Mouse (Mus musculus): ENCODE results near the gene Unc5cl. TPM values are rescaled to one million over a fixed set of nuclear protein-coding genes. Genes with fewer than 3 reads are reported as not detected.

Gene Unc5cl
- polyA plus RNA-seq, 2 experiments = 3.0 to 4.8 TPM

GRCm38 (mm10) chr17:48542733-48543132 lies 88.0 kb downstream of the Unc5cl start:
- TF ChIP-seq EP300 (IDR thresholded peaks at IDR 0.05; ENCODE audit: low read depth) = no peak
- TF ChIP-seq CTCF (IDR thresholded peaks at IDR 0.05; ENCODE audit: low read depth) = no peak
- DNase-seq (ENCODE audit: low read depth in 3 of 3, low spot score in 3 of 3) (no peak), ATAC-seq (ENCODE audit: insufficient read depth) (no peak)
- 67% methylated on average over 11 of the region's 11 CpGs for WGBS (ENCODE audit: insufficient replicate concordance)
- no peak overlapping the region for H3K4me3 ChIP-seq (ENCODE audit: insufficient read depth in 1 of 2, low read depth in 2 of 2, low read length in 2 of 2)
- no peaks in the 10 kb centered on the region for H3K36me3 ChIP-seq (replicated peaks; ENCODE audit: control insufficient read depth, insufficient read depth, low read depth)
- H3K27me3 ChIP-seq (ENCODE audit: control insufficient read depth, insufficient read depth, low read length) = no peaks in the 10 kb centered on the region
- no peak overlapping the region for H3K4me2 ChIP-seq (ENCODE audit: low read depth)
- no peaks in the 10 kb centered on the region for H3K4me1 ChIP-seq (replicated peaks; ENCODE audit: control insufficient read depth in 2 of 2, insufficient read depth in 2 of 2, low read length in 1 of 2)
- H3K9me3 ChIP-seq (ENCODE audit: control insufficient read depth, low read length) = no peaks in the 10 kb centered on the region
- H3K27ac ChIP-seq = no peak overlapping the region
- H3K9ac ChIP-seq (replicated peaks) = no peak overlapping the region

GRCm38 (mm10) chr17:48543301-48543765 lies 88.6 kb downstream of the Unc5cl start:
- DNase-seq (ENCODE audit: low read depth in 3 of 3, low spot score in 3 of 3) (no peak), ATAC-seq (ENCODE audit: insufficient read depth) (no peak)
- 66% methylated on average over 15 of the region's 15 CpGs for WGBS (ENCODE audit: insufficient replicate concordance)
- Histone ChIP-seq H3K4me2 (ENCODE audit: low read depth) (no peak overlapping the region), H3K4me3 (ENCODE audit: insufficient read depth in 1 of 2, low read depth in 2 of 2, low read length in 2 of 2) (no peak overlapping the region), H3K27ac (no peak overlapping the region), H3K4me1 (replicated peaks; ENCODE audit: control insufficient read depth in 2 of 2, insufficient read depth in 2 of 2, low read length in 1 of 2) (no peaks in the 10 kb centered on the region), H3K9me3 (ENCODE audit: control insufficient read depth, low read length) (no peaks in the 10 kb centered on the region), H3K36me3 (replicated peaks; ENCODE audit: control insufficient read depth, insufficient read depth, low read depth) (no peaks in the 10 kb centered on the region), H3K9ac (replicated peaks) (no peak overlapping the region), H3K27me3 (ENCODE audit: control insufficient read depth, insufficient read depth, low read length) (no peaks in the 10 kb centered on the region)
- no peak for TF ChIP-seq CTCF (IDR thresholded peaks at IDR 0.05; ENCODE audit: low read depth)
- no peak for TF ChIP-seq EP300 (IDR thresholded peaks at IDR 0.05; ENCODE audit: low read depth)

- 26% methylated on average over 9 of the region's 9 CpGs for WGBS (ENCODE audit: insufficient replicate concordance)
- Histone ChIP-seq H3K4me2 (ENCODE audit: low read depth) (no peak overlapping the region), H3K27me3 (ENCODE audit: control insufficient read depth, insufficient read depth, low read length) (no peaks in the 10 kb centered on the region), H3K9ac (replicated peaks) (no peak overlapping the region), H3K4me3 (ENCODE audit: insufficient read depth in 1 of 2, low read depth in 2 of 2, low read length in 2 of 2) (no peak overlapping the region), H3K27ac (no peak overlapping the region), H3K36me3 (replicated peaks; ENCODE audit: control insufficient read depth, insufficient read depth, low read depth) (no peaks in the 10 kb centered on the region), H3K4me1 (replicated peaks; ENCODE audit: control insufficient read depth in 2 of 2, insufficient read depth in 2 of 2, low read length in 1 of 2) (no peaks in the 10 kb centered on the region), H3K9me3 (ENCODE audit: control insufficient read depth, low read length) (no peaks in the 10 kb centered on the region)
- TF ChIP-seq CTCF (IDR thresholded peaks at IDR 0.05; ENCODE audit: low read depth) (no peak), EP300 (IDR thresholded peaks at IDR 0.05; ENCODE audit: low read depth) (no peak)
- DNase-seq (ENCODE audit: low read depth in 3 of 3, low spot score in 3 of 3) (no peak), ATAC-seq (ENCODE audit: insufficient read depth) (no peak)
These were observed 90.0 kb downstream of the Unc5cl start for GRCm38 (mm10) chr17:48544722-48545121.

- Histone ChIP-seq H3K4me2 (ENCODE audit: low read depth) (no peak overlapping the region), H3K4me1 (replicated peaks; ENCODE audit: control insufficient read depth in 2 of 2, insufficient read depth in 2 of 2, low read length in 1 of 2) (no peaks in the 10 kb centered on the region), H3K27me3 (ENCODE audit: control insufficient read depth, insufficient read depth, low read length) (no peaks in the 10 kb centered on the region), H3K36me3 (replicated peaks; ENCODE audit: control insufficient read depth, insufficient read depth, low read depth) (no peaks in the 10 kb centered on the region), H3K9ac (replicated peaks) (no peak overlapping the region), H3K4me3 (ENCODE audit: insufficient read depth in 1 of 2, low read depth in 2 of 2, low read length in 2 of 2) (no peak overlapping the region), H3K9me3 (ENCODE audit: control insufficient read depth, low read length) (no peaks in the 10 kb centered on the region), H3K27ac (no peak overlapping the region)
- 60% methylated on average over 28 of the region's 28 CpGs for WGBS (ENCODE audit: insufficient replicate concordance)
- ATAC-seq (ENCODE audit: insufficient read depth) (no peak), DNase-seq (ENCODE audit: low read depth in 3 of 3, low spot score in 3 of 3) (no peak)
- no peak for TF ChIP-seq EP300 (IDR thresholded peaks at IDR 0.05; ENCODE audit: low read depth)
- TF ChIP-seq CTCF (IDR thresholded peaks at IDR 0.05; ENCODE audit: low read depth) = no peak
These were observed 90.7 kb downstream of the Unc5cl start for GRCm38 (mm10) chr17:48545223-48545943.

- Histone ChIP-seq H3K4me1 (replicated peaks; ENCODE audit: control insufficient read depth in 2 of 2, insufficient read depth in 2 of 2, low read length in 1 of 2) (no peaks in the 10 kb centered on the region), H3K27ac (no peak overlapping the region), H3K9me3 (ENCODE audit: control insufficient read depth, low read length) (no peaks in the 10 kb centered on the region), H3K9ac (replicated peaks) (no peak overlapping the region), H3K27me3 (ENCODE audit: control insufficient read depth, insufficient read depth, low read length) (no peaks in the 10 kb centered on the region), H3K4me2 (ENCODE audit: low read depth) (no peak overlapping the region), H3K36me3 (replicated peaks; ENCODE audit: control insufficient read depth, insufficient read depth, low read depth) (no peaks in the 10 kb centered on the region), H3K4me3 (ENCODE audit: insufficient read depth in 1 of 2, low read depth in 2 of 2, low read length in 2 of 2) (no peak overlapping the region)
- ATAC-seq (ENCODE audit: insufficient read depth) = no peak
- 77% methylated on average over 11 of the region's 11 CpGs for WGBS (ENCODE audit: insufficient replicate concordance)
- TF ChIP-seq CTCF (IDR thresholded peaks at IDR 0.05; ENCODE audit: low read depth) = no peak
- DNase-seq (ENCODE audit: low read depth in 3 of 3, low spot score in 3 of 3) = no peak
These were observed 91.3 kb downstream of the Unc5cl start for GRCm38 (mm10) chr17:48546036-48546435.

Measured in liver, embryonic 14.5 days (tissue).